Mouse (Mus musculus): Measurements from ENCODE around the gene Pigp.
A peak's percentile ranks its signal among the peaks of the same experiment; 100 is the strongest.

DNA sequence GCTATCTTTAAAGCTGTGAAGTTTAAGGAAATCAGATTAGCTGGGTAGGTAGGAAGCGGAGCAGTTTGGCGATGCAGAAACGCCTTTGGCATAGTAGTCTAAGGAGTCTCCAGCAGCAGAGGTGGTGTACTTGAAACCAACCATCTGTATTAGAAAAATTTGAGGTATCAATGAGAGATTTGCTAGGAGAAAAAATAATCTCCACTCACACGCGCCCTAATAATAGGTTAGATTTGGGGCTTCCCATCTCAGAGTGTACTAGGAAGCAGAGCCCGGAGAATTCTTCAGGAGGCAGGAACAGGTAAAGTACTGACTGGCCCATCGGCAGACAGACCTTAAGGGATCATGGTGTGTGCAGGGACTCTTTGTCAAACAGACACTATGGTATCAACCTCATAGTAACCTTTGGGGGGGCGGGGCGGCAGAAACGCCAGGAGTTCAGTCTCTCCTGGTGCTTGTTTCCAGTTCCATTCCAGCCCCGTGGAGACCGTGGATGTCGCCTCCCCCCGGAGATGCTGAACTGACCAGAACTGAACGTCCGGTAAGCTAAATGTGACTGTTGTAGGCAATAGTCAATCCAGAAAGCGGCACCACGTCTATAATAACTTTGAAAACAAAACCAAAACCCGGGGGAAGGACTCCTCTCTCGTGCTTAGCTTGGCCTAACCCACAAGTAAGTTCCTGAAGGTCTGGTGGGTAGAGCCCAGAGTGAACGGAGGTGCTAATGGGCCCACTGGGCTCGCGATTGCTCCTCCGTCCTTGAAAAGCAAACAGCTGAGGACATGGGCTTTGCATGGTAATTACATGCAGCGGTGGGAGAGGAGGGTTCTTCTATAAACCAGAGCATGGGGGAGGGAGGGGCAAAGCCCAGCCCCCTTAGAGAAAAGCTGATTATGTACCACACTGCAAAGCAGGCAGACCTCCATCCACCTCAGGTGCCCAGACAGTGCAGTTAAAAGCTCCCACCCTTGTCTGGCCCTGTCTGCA is 42.5 kb downstream of the Pigp start:
- TF ChIP-seq CTCF (IDR thresholded peaks at IDR 0.05; ENCODE audit: extremely low read depth, insufficient read length, insufficient replicate concordance, low read depth, low read length) (0 out of 2 replicates have a peak, but pooled peaks have one; percentile 1), POLR2A (IDR thresholded peaks at IDR 0.05; ENCODE audit: low read depth, low read length) (no peak)
